Mouse (Mus musculus) 3134 (cell line): ENCODE measurements around the gene Col11a2.

ENCODE experiments used
- DNase-seq: peaks from one replicate; pipeline ENCODE4 v3.0.0-alpha.2; 2011; ENCODE audit warnings: low spot score; ENCODE audit not compliant: insufficient read length; ENCODE audit errors: extremely low read depth

Gene Col11a2

DNA sequence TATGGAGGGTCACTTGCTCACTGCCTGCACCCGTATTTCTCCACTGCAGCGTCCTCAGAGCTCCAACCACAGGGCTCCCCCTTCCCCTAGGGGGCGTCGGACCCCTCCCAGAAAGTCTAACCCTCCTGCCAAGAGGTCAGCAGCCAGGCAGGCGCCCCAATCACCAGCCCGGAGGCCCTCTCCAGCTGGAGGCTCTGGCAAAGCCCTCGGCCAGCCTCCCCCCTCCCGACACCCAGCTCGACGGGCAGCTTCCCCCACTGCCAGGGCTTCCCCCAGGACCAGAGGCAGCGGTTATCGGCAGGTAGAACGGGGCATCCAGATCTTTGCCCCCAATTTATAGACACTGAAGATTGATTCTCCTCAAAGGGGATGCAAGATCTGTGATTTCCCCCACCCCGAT lies 6.7 kb downstream of the Col11a2 start:
- DNase-seq = no peak

DNA sequence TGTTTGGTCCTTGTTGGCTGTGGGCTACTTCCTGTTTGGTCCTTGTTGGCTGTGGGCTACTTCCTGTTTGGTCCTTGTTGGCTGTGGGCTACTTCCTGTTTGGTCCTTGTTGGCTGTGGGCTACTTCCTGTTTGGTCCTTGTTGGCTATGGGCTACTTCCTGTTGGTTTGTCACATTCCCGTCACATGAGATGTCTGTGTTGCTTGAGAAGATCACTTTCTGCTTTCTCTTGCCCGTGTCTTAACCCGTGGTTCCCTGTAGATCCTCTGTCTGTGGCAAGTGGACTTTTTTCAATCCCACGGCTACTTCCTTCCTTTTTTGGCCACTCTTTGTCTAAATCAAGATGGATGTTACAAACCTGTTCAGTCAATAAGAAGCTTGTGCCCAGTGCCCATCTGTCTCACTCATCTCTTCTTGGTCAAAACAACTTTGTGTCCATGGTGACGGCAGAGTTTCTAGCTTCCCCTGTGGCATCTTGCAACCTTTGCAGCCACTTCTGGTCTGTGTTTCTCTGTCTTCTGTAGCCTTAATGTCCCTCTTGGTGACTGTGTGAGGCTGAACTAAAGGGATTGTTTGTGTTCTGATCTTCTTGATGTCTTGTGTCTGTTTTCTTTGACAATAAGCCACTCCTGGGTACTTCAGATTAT lies 8.3 kb downstream of the Col11a2 start:
- no peak for DNase-seq

DNA sequence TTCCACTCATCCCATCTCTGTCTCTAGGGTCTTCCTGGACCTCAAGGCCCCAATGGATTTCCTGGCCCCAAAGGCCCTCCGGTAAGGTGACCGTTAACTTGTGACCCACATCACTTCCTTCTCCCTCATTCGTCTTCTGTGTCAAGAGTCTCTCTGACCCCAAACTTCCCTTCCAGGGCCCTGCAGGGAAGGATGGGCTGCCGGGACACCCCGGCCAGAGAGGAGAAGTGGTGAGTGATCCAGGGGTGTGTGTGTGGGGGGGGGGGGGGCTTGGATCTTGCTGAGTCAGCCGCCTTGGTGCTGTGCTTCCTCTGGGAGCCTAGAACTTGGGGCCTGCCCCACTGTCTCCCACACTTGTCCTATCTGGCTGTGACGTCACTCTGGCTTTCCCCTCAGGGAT lies 18.0 kb downstream of the Col11a2 start:
- no peak for DNase-seq

DNA sequence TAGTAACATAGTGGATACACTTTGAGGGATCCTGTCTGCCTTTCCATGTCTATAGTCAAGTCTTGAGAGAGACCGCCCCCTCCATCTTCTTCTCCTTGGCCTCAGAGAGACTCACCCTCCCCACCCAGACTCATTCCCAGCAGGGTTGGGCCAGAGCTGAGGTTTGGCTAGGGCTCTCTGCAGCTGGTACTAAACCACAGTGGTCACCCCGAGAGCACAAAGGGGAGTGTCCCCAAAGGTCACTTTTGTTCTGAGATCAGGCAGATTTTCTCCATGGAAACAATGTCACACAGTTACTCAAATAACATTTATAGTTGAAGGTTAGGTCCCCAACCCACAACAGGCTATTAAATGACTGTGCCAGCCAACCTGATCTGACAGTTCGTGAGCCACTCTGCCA lies 29.6 kb downstream of the Col11a2 start:
- DNase-seq = peak; percentile 37

DNA sequence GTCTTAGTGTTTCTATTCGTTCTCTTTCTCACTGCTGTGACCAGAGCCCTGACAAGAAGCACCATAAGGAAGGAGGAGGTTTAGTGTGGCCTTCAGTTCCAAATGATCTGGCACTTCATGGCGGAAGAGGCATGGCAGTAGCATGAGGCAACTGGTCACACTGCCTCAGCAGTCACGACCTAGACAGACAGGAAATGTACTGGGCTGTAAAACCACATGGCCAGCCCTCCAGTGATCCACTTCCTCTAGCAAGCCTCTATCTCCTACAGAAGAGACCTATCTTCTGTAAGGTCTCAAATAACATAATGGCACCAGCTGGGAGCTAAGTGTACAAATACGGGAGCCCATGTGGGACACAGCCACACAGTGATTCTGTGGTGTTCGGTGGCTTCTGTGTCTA lies 32.9 kb downstream of the Col11a2 start:
- DNase-seq = no peak

DNA sequence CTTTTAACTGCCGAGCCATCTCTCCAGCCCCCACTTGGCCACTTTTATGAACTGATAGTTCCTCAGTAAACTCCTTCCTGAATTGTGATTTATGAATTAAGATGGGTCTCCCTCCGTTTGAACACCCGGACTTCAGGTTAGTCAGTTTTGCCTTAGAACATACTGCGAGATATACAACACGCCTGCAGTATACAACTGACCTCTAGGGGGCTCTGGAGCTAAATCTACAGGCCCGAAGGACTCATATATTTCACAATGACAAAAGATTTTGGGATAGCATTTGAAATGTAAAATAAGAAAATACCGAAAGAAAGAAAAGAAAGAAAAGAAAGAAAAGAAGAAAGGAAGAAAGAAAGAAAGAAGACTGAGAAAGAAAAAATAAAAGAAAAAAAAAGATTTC lies 36.0 kb downstream of the Col11a2 start:
- no peak for DNase-seq

DNA sequence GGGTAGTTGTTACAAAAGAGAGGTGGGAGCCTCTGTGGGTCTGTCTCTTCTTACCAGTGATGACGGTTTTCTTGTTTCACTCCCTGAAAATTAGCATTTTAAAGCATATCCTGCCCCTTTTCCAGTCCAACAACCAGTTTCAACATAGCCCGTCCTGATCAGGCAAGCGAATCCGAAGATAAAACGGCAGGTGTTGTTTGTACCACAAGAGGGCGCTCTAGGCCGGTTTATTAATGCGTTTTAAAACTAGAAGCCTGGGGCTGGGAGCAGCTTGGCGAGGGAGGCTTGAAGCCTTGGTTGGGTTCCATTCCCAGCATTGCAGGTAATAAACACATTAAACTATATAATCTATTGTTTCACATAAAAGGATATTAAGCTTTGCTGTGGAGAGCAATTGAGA lies 38.3 kb downstream of the Col11a2 start:
- peak; percentile 39 for DNase-seq

DNA sequence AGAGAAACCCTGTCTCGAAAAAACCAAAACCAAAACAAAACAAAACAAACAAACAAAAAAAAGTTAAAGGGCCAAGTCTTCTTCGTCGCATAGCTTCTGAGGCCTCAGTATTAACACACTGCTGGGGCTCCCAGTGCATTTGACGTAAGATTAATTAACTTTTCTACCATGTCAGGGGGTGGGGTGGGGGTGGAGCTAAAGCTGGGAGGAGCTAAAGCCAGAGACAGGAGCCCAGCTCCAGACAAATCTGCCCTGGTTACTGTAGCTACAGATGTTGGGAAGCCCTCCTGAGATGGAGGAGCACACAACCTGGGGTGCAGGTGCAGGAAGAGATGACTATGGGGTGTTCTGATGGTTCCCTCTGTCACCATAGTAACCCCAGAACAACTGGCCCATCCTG lies 38.9 kb downstream of the Col11a2 start:
- DNase-seq = no peak

DNA sequence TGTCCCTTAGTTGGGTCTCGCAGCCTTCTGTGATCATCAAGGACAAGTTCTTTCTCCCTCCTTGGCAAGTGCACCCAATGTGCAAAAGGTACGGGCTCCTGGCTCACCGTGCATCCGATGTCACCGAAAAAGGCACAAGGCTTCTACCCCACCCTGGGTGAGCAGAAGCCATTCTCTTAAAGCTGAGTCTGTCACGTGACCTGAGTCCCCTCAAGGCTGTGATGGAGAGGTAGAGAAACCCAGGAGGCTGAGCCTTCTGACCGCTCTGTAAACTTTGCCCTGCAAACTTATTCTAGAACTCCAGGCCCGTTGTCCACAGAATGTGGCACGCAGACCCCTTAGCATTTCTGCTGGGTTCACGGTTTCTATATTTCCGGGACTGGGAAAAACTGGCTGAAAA lies 39.8 kb downstream of the Col11a2 start:
- DNase-seq = no peak

DNA sequence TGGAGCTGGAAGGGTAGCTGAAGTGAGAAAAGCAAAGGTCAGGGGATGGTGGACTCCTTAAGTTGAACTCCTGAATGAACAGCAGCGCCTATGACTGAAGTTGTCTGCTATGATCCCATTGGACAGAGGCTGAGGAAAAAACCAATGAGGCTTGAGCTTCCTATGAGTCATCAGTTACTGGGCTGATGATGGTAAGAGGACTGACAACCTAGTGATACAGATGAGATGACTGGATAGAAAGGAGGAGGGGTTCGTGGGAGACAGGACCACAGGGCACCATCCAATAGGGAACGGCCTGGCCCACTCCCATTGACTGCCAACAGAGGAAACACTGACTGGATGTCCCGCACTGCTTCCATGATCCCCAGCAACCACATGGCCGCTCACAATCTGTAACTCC lies 40.4 kb downstream of the Col11a2 start:
- DNase-seq = no peak

DNA sequence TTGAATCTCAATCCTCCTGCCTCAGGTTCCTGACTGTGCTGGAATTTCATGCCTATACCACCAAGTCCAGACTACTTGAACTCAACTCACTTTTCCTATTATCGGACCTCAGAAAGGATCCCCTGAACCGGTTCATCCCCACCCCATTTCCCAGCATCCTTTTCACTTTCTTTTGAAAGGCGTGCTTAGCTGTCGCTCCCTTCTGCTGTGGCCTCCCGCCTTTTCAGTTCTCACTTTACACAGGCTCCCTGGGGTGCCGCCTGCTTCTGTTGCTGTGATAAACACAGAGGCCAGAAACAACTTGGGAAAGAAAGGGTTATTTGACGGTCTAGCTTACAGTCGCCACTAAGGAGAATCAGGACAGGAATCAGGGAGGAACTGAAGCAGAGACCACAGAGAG lies 43.9 kb downstream of the Col11a2 start:
- DNase-seq = no peak

DNA sequence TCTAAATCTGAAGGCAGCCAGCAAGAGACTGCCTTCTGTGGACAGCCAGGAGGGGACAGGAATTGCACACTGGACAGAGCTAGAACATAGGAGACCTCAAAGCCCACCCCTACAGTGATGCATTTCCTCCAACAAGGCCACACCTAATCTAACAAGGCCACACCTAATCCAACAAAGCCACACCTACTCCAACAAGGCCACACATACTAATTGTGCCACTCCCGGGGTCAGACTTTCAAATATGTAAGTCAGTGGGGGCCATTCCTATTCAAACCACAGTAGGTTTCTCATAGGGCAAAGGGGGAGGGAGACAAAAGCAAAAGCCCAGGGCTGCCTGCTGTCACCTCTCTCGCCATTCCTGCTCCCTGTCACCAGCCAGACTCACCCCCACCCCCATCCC lies 48.1 kb downstream of the Col11a2 start:
- DNase-seq = no peak

DNA sequence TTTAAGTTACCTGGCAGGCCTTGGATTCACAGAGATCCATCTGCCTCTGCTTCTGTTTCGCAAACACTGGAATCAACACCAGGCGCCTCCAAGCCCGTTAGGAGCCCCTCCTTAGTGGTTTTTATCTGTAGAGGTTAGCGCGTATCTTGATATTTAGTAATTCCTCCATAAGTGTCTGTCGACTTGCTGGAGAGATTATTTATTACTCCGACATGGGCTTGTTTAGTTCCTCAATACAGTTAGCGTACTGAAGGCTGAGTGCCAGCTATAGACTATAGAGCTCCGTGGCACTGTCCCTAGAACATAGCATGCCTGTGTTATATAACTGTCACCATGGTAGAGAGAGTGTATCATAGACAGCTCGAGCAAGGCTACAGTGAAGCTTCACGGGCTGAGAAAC lies 48.9 kb downstream of the Col11a2 start:
- no peak for DNase-seq

DNA sequence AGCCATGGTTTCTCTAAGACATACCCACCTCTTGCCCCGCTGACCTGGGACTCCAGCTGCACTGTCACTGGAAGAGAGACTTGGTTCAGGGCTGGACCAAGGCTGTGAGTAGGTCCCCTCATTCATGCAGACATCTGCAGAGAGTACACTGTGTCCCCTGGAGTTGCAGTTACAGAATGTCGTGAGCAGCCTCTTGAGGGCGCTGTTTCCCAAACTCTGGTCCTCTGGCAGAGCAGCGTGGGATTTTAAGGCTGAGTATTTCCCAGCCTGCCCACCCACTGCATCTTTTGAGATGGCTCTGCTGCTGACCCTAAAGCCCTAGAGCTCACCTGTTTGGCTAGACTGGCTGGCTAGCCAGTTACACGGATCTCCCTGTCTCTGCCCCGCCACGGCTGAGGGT lies 51.7 kb downstream of the Col11a2 start:
- no peak for DNase-seq

DNA sequence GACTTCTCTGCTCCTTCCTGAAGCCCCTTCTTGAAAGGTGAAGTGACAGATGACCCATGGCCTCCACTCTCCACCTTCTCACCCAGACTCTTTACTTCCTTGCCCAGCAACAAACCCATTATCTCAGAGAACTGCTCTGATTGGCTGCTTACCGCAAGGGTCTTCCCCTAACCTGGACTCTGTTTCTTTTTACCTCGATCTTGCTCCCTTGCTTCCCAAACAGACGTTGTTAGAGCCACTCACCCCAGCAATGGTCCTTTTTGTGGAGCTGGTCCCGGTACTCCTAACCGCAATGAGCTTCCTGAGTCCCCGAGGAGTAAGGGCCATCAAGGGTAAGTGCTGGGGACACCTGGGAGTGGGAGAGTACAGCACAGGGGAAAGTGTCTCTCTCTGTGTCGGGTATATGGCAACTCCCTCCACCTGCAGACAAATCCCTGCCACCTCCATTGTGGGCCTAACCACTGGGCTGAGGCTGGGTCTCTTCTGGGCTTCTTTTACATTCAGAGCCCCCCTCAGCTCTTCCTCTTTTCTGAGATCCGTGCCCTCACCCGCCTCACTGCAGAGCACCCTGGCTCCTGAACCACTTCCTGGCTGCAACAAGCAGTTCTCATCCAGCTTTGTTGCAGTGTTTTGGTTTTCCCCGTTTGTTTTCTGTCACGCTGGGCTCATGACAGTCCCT lies 53.1 kb downstream of the Col11a2 start, which contains the start of gene H2-Oa:
Gene H2-Oa, plus strand, starts transcription at position 144 of the 679 bp plus-strand sequence.
- no peak for DNase-seq

DNA sequence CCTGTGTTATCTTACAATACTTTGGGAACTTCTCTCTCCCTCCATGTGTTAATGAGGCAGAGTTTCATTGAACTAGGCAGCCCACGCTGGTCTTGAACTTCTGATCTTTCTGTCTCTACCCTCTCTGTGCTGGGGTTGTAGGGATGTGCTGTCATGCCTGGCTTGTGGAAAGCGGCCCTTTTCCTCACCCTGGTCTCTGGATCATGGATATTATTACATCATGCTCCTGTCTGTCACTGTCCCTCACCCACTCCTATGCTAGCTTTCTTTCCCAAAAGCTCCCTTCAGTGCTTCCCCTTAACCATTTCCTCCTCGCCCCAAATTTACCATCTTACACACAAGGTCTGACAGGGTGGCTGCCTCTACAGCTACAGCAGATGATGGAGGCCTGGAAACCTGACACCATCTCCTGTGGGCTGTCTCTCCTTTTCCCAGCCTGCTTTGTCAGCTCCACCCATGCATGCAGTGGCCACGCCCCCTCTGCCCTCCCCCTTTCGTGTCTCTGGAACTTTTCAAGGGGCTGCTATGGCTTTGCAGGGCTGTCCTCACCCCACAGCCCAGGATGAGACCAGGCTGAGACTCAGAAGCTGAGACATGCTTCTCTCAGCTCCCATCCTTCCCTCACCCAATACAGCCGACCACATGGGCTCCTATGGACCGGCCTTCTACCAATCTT lies 54.1 kb downstream of the Col11a2 start:
- DNase-seq = no peak

DNA sequence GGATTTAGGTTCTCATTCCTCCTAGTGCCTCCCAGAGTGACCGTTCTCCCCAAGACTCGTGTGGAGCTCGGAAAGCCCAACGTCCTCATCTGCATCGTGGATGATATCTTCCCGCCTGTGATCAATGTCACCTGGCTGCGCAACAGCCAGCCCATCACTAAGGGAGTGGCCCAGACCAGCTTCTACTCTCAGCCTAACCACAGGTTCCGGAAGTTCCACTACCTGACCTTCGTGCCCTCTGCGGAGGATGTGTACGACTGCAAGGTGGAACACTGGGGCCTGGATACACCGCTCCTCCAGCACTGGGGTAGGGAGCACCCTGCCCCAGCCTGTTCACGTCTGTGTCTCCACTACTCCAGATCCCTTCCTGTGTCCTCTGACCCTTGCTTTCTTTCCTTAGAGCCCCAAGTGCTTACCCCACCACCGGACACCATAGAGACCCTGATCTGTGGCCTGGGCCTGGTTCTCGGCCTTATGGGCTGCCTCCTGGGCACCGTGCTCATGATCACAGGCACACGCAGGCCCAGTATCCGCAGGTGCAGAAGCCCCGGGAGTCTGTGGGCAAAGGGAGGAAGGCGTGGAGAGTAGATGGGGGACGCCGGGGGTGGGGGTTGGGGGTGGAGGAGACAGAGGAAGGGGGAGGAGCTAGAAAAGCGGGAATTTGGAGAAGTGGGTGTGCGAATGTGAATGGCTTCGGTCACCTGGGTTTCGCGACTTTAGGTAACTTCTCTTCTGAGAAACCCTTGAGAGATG lies 55.2 kb downstream of the Col11a2 start:
- DNase-seq = no peak

DNA sequence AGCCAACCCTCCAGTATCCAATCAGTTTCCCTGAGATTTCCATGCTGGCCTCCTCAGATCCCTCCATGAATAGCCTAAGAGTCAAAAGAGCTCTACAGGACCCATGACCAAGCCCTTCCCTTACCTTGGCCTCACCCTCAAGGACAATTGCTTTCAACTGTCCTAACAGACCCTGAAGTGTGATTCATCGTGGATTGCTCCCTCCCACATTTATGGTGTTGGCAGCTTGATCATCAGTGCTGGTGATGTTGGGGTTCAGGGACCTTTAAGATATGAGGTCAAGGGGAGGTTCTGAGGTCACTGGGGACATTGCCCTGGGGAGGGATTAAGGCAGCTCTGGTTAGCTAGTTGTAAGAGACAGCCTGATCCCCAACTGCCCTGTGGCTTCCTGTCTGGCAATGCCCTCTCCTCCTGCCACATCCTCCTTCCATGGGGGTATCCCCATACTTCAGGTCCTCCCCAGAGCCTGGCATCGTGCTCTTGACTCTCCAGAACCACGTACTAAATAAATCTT lies 57.3 kb downstream of the Col11a2 start:
- DNase-seq = no peak

DNA sequence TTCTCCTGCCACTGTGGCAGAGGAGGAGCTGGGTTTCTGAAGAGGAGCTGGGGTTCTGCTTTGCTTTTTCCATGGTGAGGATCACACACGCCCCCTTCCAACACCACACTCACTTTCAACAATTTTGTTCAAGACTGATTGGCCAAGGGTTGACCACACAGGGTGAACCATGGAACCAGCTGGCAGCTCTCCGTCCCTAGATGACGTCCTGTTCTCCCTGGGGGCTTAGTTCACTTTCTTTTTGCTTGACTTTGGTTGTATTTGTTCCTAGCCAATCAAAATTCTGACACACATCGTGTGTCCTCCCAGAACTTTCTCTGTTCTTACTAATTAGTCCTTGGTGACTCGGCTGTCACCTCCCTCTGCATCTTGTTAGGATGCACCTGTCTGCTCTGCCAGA lies 58.0 kb downstream of the Col11a2 start:
- no peak for DNase-seq

DNA sequence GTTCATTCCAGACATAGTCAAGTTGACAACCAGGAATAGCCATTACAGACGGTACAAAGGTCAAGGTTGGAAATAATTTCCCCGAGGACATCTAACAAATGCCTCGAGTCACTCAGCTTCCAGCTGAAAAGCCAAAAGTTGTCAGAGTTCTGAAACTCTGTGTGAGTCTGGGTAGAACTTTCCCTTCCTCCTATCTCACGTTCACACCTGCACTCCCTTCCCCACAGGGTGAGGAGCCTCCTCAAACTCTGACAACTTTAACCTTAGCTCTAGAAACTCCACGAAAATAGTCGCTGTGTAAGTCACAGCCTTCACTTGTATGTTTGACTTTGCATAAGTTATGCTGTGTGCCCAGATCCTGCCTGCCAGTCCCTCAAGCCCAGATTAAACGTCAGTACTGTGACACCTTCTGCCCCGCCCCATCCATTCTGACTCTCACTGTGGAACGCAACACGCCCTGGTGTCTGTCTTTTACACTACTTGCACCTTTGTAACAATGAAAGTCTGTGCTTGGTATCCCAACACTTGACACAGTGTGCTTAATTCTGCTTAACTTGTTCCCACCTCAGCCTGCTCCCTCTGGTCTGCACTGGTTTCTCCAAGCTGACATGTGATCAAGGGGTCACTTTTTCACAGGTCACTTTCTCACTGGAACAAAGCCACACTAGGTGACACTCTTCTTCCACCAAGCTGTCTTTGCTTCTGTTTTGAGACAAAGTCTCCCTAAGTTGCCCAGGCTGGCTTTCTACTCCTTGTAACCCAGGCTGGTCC lies 59.7 kb downstream of the Col11a2 start:
- DNase-seq = no peak
